Mouse (Mus musculus) megakaryocyte, embryonic 14.5 days (primary cell): ENCODE results near the gene Morc4. TPM values are rescaled to one million over a fixed set of nuclear protein-coding genes. Genes with fewer than 3 reads are reported as not detected.
A peak's percentile ranks its signal among the peaks of the same experiment; 100 is the strongest.

Experiments used
- H3K27me3 ChIP-seq: replicated peaks from 2 replicates; pipeline ENCODE3; 2012; ENCODE audit warnings: inconsistent platforms
- H3K36me3 ChIP-seq: replicated peaks from 2 replicates; pipeline ENCODE3; 2012; ENCODE audit warnings: low read length, inconsistent platforms, mixed read lengths
- H3K4me1 ChIP-seq: 2 replicates; pipeline ENCODE4 v1.6.1; 2012; ENCODE audit warnings: inconsistent platforms
- H3K4me3 ChIP-seq: replicated peaks from 2 replicates; pipeline ENCODE3; 2012; ENCODE audit warnings: moderate library complexity, mild to moderate bottlenecking, inconsistent platforms
- H3K9me3 ChIP-seq: 2 replicates; pipeline ENCODE4 v1.6.1; 2012; ENCODE audit warnings: inconsistent platforms
- FLI1 ChIP-seq: IDR thresholded peaks from 2 replicates; pipeline ENCODE4 v1.6.1; 2012; ENCODE audit warnings: low read length, inconsistent platforms, mixed read lengths
- GATA1 ChIP-seq: IDR thresholded peaks from 3 replicates; pipeline ENCODE4 v1.6.1; 2012; ENCODE audit warnings: mixed read lengths, low read length, inconsistent platforms, borderline replicate concordance
- polyA plus RNA-seq: library from polyadenylated mRNA; stranded (reverse); fragments of >175 nt; gene quantifications from 2 replicates; pipeline ENCODE4 v1.2.3, GENCODE M21; 2012; ENCODE audit warnings: low replicate concordance; ENCODE audit not compliant: insufficient read depth

Gene Morc4
- polyA plus RNA-seq: not detected in 2 replicates

GRCm38 (mm10) chrX:139870938-139871791 is at the start of gene Morc4:
Gene Morc4, minus strand, starts transcription at chrX:139871677.
- TF ChIP-seq FLI1: no peak
- TF ChIP-seq GATA1: no peak
- peaks cover 11% of the 10 kb centered on the region for H3K4me1 ChIP-seq
- H3K9me3 ChIP-seq: 0 out of 2 replicates have a peak, but pooled peaks cover 4% of the 10 kb centered on the region
- H3K27me3 ChIP-seq: peaks cover 59% of the 10 kb centered on the region
- H3K4me3 ChIP-seq: peak within 1 kb of the TSS; percentile 89
- no peaks in the 10 kb centered on the region for H3K36me3 ChIP-seq

- H3K27me3 ChIP-seq: no peaks in the 10 kb centered on the region
- TF ChIP-seq GATA1: no peak
- TF ChIP-seq FLI1: no peak
- H3K4me3 ChIP-seq: no peak overlapping the region
- H3K36me3 ChIP-seq: no peaks in the 10 kb centered on the region
- no peaks in the 10 kb centered on the region for H3K9me3 ChIP-seq
- no peaks in the 10 kb centered on the region for H3K4me1 ChIP-seq
Observed at GRCm38 (mm10) chrX:139920572-139920971, 49.1 kb upstream of the Morc4 start.

GRCm38 (mm10) chrX:139891387-139891786 is 19.9 kb upstream of the Morc4 start:
- TF ChIP-seq GATA1: no peak
- no peak for TF ChIP-seq FLI1
- no peaks in the 10 kb centered on the region for H3K36me3 ChIP-seq
- peaks cover 7% of the 10 kb centered on the region for H3K27me3 ChIP-seq
- H3K4me3 ChIP-seq: no peak overlapping the region
- 0 out of 2 replicates have a peak, but pooled peaks cover 2% of the 10 kb centered on the region for H3K9me3 ChIP-seq
- no peaks in the 10 kb centered on the region for H3K4me1 ChIP-seq

GRCm38 (mm10) chrX:139883221-139883620 is 11.7 kb upstream of the Morc4 start:
- no peaks in the 10 kb centered on the region for H3K36me3 ChIP-seq
- TF ChIP-seq FLI1 (no peak), GATA1 (no peak)
- no peak overlapping the region for H3K4me3 ChIP-seq
- no peaks in the 10 kb centered on the region for H3K4me1 ChIP-seq
- H3K27me3 ChIP-seq: peaks cover 8% of the 10 kb centered on the region
- H3K9me3 ChIP-seq: no peaks in the 10 kb centered on the region

- Histone ChIP-seq H3K4me1 (no peaks in the 10 kb centered on the region), H3K4me3 (no peak overlapping the region), H3K36me3 (no peaks in the 10 kb centered on the region), H3K9me3 (no peaks in the 10 kb centered on the region), H3K27me3 (peaks cover 24% of the 10 kb centered on the region)
- TF ChIP-seq GATA1 (no peak), FLI1 (no peak)
Observed at GRCm38 (mm10) chrX:139877936-139878335, 6.5 kb upstream of the Morc4 start.

- TF ChIP-seq FLI1 (no peak), GATA1 (no peak)
- Histone ChIP-seq H3K36me3 (no peaks in the 10 kb centered on the region), H3K9me3 (no peaks in the 10 kb centered on the region), H3K27me3 (peaks cover 31% of the 10 kb centered on the region), H3K4me1 (no peaks in the 10 kb centered on the region), H3K4me3 (no peak overlapping the region)
Observed at GRCm38 (mm10) chrX:139877105-139877504, 5.6 kb upstream of the Morc4 start.

- H3K27me3 ChIP-seq: peaks cover 55% of the 10 kb centered on the region
- H3K4me1 ChIP-seq: peaks cover 11% of the 10 kb centered on the region
- no peaks in the 10 kb centered on the region for H3K36me3 ChIP-seq
- TF ChIP-seq FLI1: no peak
- TF ChIP-seq GATA1: no peak
- H3K4me3 ChIP-seq: peak overlapping the region; percentile 89
- H3K9me3 ChIP-seq: 0 out of 2 replicates have a peak, but pooled peaks cover 4% of the 10 kb centered on the region
Observed at GRCm38 (mm10) chrX:139870300-139870711, 1.2 kb downstream of the Morc4 start.

- Histone ChIP-seq H3K4me3 (no peak overlapping the region), H3K4me1 (peaks cover 3% of the 10 kb centered on the region; the same call in 1 of the 2 replicates), H3K9me3 (no peaks in the 10 kb centered on the region), H3K27me3 (peaks cover 8% of the 10 kb centered on the region), H3K36me3 (no peaks in the 10 kb centered on the region)
- TF ChIP-seq FLI1: no peak
- TF ChIP-seq GATA1: no peak
Observed at GRCm38 (mm10) chrX:139859402-139859801, 12.1 kb downstream of the Morc4 start.

- no peaks in the 10 kb centered on the region for H3K36me3 ChIP-seq
- H3K4me3 ChIP-seq: no peak overlapping the region
- H3K27me3 ChIP-seq: peaks cover 6% of the 10 kb centered on the region
- no peaks in the 10 kb centered on the region for H3K4me1 ChIP-seq
- no peak for TF ChIP-seq FLI1
- TF ChIP-seq GATA1: no peak
- H3K9me3 ChIP-seq: no peaks in the 10 kb centered on the region
Observed at GRCm38 (mm10) chrX:139854795-139855194, 16.7 kb downstream of the Morc4 start.

- TF ChIP-seq FLI1 (no peak), GATA1 (no peak)
- no peaks in the 10 kb centered on the region for H3K36me3 ChIP-seq
- no peaks in the 10 kb centered on the region for H3K4me1 ChIP-seq
- no peaks in the 10 kb centered on the region for H3K9me3 ChIP-seq
- H3K4me3 ChIP-seq: no peak overlapping the region
- peaks cover 2% of the 10 kb centered on the region for H3K27me3 ChIP-seq
Observed at GRCm38 (mm10) chrX:139841091-139841490, 30.4 kb downstream of the Morc4 start.
